Mouse (Mus musculus) E14TG2a.4 (cell line): ENCODE results near the gene Tcf7l1.

Source experiments
- CTCF ChIP-seq: conservative IDR thresholded peaks from 2 replicates; pipeline ENCODE4 v1.5.1; 2014; ENCODE audit warnings: low read length
- NANOG ChIP-seq: IDR thresholded peaks from 2 replicates; pipeline ENCODE4 v1.6.1; 2014; ENCODE audit warnings: borderline replicate concordance, low read length, mixed read lengths

- TF ChIP-seq CTCF (no peak), NANOG (no peak)
These were observed 162.7 kb downstream of the Tcf7l1 start for GRCm38 (mm10) chr6:72626391-72626790.
